Mouse (Mus musculus) lung, adult 2 months (tissue): ENCODE results near the gene Trim33.

Experiments
- CTCF ChIP-seq: fragments of 200-500 bp; IDR thresholded peaks from 2 replicates; pipeline ENCODE4 v1.5.1; 2011; ENCODE audit warnings: mild to moderate bottlenecking, low read length, control low read depth; ENCODE audit not compliant: insufficient read depth
- POLR2A ChIP-seq: fragments of 200-500 bp; IDR thresholded peaks from 2 replicates; pipeline ENCODE4 v1.6.1; 2011; ENCODE audit warnings: low read depth, mild to moderate bottlenecking, control low read depth, low read length, borderline replicate concordance; ENCODE audit errors: extremely low read depth

DNA sequence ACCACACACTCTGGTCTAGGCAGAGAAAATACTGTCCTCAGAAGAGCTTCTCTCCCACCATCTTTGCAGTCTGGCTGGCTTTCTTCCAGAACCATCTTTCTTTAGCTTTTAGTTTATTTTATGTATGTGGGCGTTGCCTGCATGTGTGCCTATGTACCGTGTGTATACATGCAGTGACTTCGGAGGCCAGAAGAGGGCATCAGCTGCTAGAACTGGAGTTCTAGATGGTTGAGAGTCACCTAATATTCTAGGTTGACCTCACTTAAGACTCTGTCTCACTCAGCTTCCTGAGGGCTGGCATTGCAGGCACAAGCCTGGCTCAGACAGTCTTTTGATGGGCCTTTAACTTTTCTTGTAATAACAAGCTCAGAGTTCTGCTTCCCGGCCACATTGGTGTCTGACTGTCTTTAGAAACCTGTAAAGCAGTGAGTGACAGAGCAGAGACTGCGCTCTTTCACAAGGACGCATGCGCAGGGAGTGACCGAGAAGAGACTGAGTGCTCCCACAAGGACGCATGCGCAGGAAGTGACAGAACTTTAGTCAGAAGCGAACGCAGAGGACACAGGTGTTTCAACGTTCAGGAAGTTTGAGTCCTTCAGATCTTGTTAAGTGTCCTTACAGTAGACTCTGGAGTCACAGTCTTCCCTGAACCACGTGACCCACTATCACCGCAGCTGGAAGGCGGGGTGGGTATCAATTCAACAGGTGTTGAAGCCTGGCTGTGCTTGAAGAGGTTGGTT, 107.4 kb downstream of the Trim33 start:
- no peak for TF ChIP-seq CTCF
- no peak for TF ChIP-seq POLR2A
